Mouse (Mus musculus) C2C12 (cell line): ENCODE measurements at regions not wholly inside any gene's neighbourhood (a gene's known extent, or its start where the extent isn't known, plus 50 kb on each side); places are given as distances from the start of the nearest gene placed in this dataset.

Source experiments
- H3K27me3 ChIP-seq: one replicate; pipeline ENCODE4 v1.6.1; 2011; ENCODE audit not compliant: control insufficient read depth, insufficient read depth, insufficient read length
- H3K36me3 ChIP-seq: one replicate; pipeline ENCODE4 v1.6.1; 2011; ENCODE audit not compliant: control insufficient read depth, insufficient read depth
- H3K4me3 ChIP-seq: one replicate; pipeline ENCODE4 v1.5.1; 2011; ENCODE audit warnings: mild to moderate bottlenecking, control low read depth; ENCODE audit not compliant: poor library complexity, insufficient read depth, severe bottlenecking
- H3K79me2 ChIP-seq: one replicate; pipeline ENCODE4 v1.6.1; 2011; ENCODE audit not compliant: control insufficient read depth, insufficient read depth
- H3K79me3 ChIP-seq: one replicate; pipeline ENCODE4 v1.6.1; 2011; ENCODE audit warnings: low read depth, control low read depth
- H3ac ChIP-seq: one replicate; pipeline ENCODE3; 2011; ENCODE audit warnings: low read depth; ENCODE audit not compliant: control insufficient read depth, insufficient read length
- CEBPB ChIP-seq: IDR thresholded peaks from one replicate; pipeline ENCODE4 v1.6.1; 2011; ENCODE audit warnings: low read depth, mild to moderate bottlenecking, control low read depth, moderate library complexity
- CTCF ChIP-seq: IDR thresholded peaks from one replicate; pipeline ENCODE4 v1.5.1; 2011; ENCODE audit not compliant: control insufficient read depth, insufficient read depth, insufficient read length
- FOSL1 ChIP-seq: IDR thresholded peaks from one replicate; pipeline ENCODE4 v1.8.0; 2011; ENCODE audit warnings: mild to moderate bottlenecking, low read length; ENCODE audit not compliant: poor library complexity, insufficient read depth, severe bottlenecking
- MAX ChIP-seq: IDR thresholded peaks from one replicate; pipeline ENCODE4 v1.6.1; 2011; ENCODE audit warnings: mild to moderate bottlenecking, control low read depth
- MYOD1 ChIP-seq: IDR thresholded peaks from one replicate; pipeline ENCODE4 v1.6.1; 2011; ENCODE audit warnings: low read depth; ENCODE audit not compliant: control insufficient read depth, insufficient read length
- MYOG ChIP-seq: IDR thresholded peaks from one replicate; pipeline ENCODE4 v1.6.1; 2011; ENCODE audit not compliant: control insufficient read depth, insufficient read length; ENCODE audit errors: extremely low read depth
- USF1 ChIP-seq: IDR thresholded peaks from one replicate; pipeline ENCODE4 v1.6.1; 2011; ENCODE audit warnings: low read depth, mild to moderate bottlenecking, control low read depth, moderate library complexity

DNA sequence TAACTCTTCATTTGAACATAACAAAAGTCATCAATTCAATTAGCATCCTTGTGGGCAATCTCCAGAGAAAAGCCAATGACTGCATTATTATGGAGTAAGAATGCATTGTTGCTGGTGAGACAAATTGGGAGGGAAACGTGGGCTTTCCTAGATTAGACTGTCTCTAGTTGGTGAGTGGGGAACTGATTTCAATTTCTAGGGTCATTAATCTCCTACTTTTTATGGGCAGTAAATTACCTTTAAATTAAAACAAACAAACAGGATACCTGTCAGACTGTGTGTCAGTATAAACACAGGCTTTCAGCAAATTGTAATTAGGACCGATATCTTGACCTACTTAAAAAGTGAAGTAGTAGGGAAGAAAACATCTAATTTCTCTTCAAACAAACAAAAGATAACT, 307.4 kb upstream of the Tmem161b start:
- Histone ChIP-seq H3K36me3 (no peaks in the 10 kb centered on the region), H3K4me3 (no peak overlapping the region), H3K79me2 (no peaks in the 10 kb centered on the region), H3K79me3 (no peaks in the 10 kb centered on the region), H3ac (no peak overlapping the region), H3K27me3 (no peaks in the 10 kb centered on the region)
- no peak for TF ChIP-seq FOSL1
- TF ChIP-seq MYOD1: no peak
- TF ChIP-seq USF1: no peak
- TF ChIP-seq CTCF: no peak
- no peak for TF ChIP-seq MYOG
- no peak for TF ChIP-seq CEBPB
- no peak for TF ChIP-seq MAX

DNA sequence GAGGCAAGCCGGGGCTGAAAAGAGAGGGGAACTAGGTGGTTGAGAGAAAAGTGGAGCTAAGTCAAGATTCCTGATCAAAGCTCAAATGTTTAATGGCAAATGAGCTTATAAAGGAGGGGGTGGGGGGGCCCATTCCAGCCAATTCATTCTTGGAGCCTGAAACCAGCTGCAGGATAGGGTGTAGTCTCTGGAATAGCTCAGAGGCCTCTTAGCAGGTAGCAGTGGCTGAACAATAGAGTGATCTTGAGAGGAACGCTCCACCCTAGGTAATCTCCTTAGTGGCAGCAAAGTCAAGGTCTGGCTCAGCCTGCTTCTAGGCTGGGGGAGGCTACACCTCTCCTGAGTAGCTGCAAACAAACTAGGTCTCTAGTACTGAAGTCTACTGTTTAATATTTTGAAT, 289.3 kb upstream of the Tmem161b start:
- no peaks in the 10 kb centered on the region for H3K79me2 ChIP-seq
- no peaks in the 10 kb centered on the region for H3K27me3 ChIP-seq
- TF ChIP-seq FOSL1: no peak
- no peak for TF ChIP-seq MYOD1
- no peak for TF ChIP-seq CTCF
- no peak for TF ChIP-seq MAX
- no peak for TF ChIP-seq USF1
- TF ChIP-seq MYOG: no peak
- no peak for TF ChIP-seq CEBPB
- no peak overlapping the region for H3ac ChIP-seq
- H3K4me3 ChIP-seq: no peak overlapping the region
- H3K36me3 ChIP-seq: no peaks in the 10 kb centered on the region
- H3K79me3 ChIP-seq: no peaks in the 10 kb centered on the region

GRCm38 (mm10) chr13:83946495-83946894, 275.6 kb upstream of the Tmem161b start:
- H3K4me3 ChIP-seq: no peak overlapping the region
- TF ChIP-seq MYOD1 (no peak), CEBPB (no peak), USF1 (no peak), FOSL1 (no peak), CTCF (no peak)
- H3K79me2 ChIP-seq: no peaks in the 10 kb centered on the region
- H3ac ChIP-seq: no peak overlapping the region
- H3K36me3 ChIP-seq: no peaks in the 10 kb centered on the region
- H3K79me3 ChIP-seq: no peaks in the 10 kb centered on the region
- H3K27me3 ChIP-seq: no peaks in the 10 kb centered on the region

GRCm38 (mm10) chr13:83951163-83951562, 270.9 kb upstream of the Tmem161b start:
- no peak overlapping the region for H3K4me3 ChIP-seq
- H3K79me2 ChIP-seq: no peaks in the 10 kb centered on the region
- no peak overlapping the region for H3ac ChIP-seq
- H3K36me3 ChIP-seq: no peaks in the 10 kb centered on the region
- TF ChIP-seq FOSL1 (no peak), USF1 (no peak), MYOD1 (no peak), MAX (no peak), MYOG (no peak), CTCF (no peak)
- no peaks in the 10 kb centered on the region for H3K79me3 ChIP-seq
- H3K27me3 ChIP-seq: no peaks in the 10 kb centered on the region

- Histone ChIP-seq H3ac (no peak overlapping the region), H3K79me2 (no peaks in the 10 kb centered on the region), H3K4me3 (no peak overlapping the region), H3K36me3 (no peaks in the 10 kb centered on the region), H3K79me3 (no peaks in the 10 kb centered on the region), H3K27me3 (no peaks in the 10 kb centered on the region)
- TF ChIP-seq MYOD1: no peak
- TF ChIP-seq FOSL1: no peak
- no peak for TF ChIP-seq CTCF
- no peak for TF ChIP-seq USF1
- no peak for TF ChIP-seq MYOG
- no peak for TF ChIP-seq MAX
- TF ChIP-seq CEBPB: no peak
Observed at GRCm38 (mm10) chr13:83951808-83952207, 270.3 kb upstream of the Tmem161b start.

GRCm38 (mm10) chr13:83952353-83952752, 269.7 kb upstream of the Tmem161b start:
- TF ChIP-seq MAX (no peak), MYOD1 (no peak), CEBPB (no peak), FOSL1 (no peak), MYOG (no peak), CTCF (no peak), USF1 (no peak)
- no peaks in the 10 kb centered on the region for H3K36me3 ChIP-seq

DNA sequence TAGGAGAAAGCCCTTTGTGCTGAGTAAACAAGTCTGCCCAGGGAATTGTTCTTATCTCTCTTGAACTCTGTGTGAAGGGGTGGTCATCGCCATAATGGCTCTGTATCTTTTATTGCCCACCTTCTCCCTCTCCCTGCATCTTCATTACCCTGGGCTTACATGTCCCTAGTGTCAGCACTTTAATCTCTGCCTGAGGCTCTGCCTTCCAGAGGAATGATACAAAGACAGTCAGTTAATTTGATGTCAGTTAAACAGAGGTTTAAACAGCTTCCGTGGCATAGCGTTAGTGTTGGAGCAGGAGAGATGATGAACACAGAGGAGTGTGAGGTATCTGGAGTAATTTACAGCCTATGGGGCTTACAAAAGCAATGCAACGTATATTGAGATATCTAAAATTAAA, 269.2 kb upstream of the Tmem161b start:
- no peak overlapping the region for H3ac ChIP-seq
- H3K79me3 ChIP-seq: no peaks in the 10 kb centered on the region
- H3K79me2 ChIP-seq: no peaks in the 10 kb centered on the region
- H3K4me3 ChIP-seq: no peak overlapping the region
- H3K36me3 ChIP-seq: no peaks in the 10 kb centered on the region
- H3K27me3 ChIP-seq: no peaks in the 10 kb centered on the region
- TF ChIP-seq MYOD1: no peak
- TF ChIP-seq CEBPB: no peak
- no peak for TF ChIP-seq MYOG
- no peak for TF ChIP-seq USF1
- TF ChIP-seq FOSL1: no peak
- no peak for TF ChIP-seq MAX
- no peak for TF ChIP-seq CTCF

More at GRCm38 (mm10) chr13:83952353-83952752, 269.7 kb upstream of the Tmem161b start:
- Histone ChIP-seq H3K79me3 (no peaks in the 10 kb centered on the region), H3K27me3 (no peaks in the 10 kb centered on the region), H3K4me3 (no peak overlapping the region), H3K79me2 (no peaks in the 10 kb centered on the region), H3ac (no peak overlapping the region)
